Mouse (Mus musculus): ENCODE measurements around the gene 2310011J03Rik. TPM values are rescaled to one million over a fixed set of nuclear protein-coding genes. Genes with fewer than 3 reads are reported as not detected.

Gene 2310011J03Rik
- polyA plus RNA-seq, 1 experiment from 2014 or later: 20.5 TPM

GRCm38 (mm10) chr10:80330888-80331287, 10.6 kb upstream of the 2310011J03Rik start:
- 94% methylated on average over 2 of the region's 2 CpGs for WGBS (ENCODE audit: missing documents)
- Histone ChIP-seq H3K36me3 (ENCODE audit: inconsistent target) (no peaks in the 10 kb centered on the region), H3K4me3 (ENCODE audit: inconsistent target) (no peak overlapping the region), H3K27ac (no peak overlapping the region), H3K79me2 (ENCODE audit: inconsistent target) (no peaks in the 10 kb centered on the region)

- no peaks in the 10 kb centered on the region for H3K79me2 ChIP-seq (ENCODE audit: inconsistent target)
- 1% methylated on average over 41 of the region's 41 CpGs for WGBS (ENCODE audit: missing documents)
- H3K4me3 ChIP-seq (ENCODE audit: inconsistent target): no peak overlapping the region
- H3K36me3 ChIP-seq (ENCODE audit: inconsistent target): no peaks in the 10 kb centered on the region
- no peak overlapping the region for H3K27ac ChIP-seq
Observed at GRCm38 (mm10) chr10:80330084-80330483, 9.7 kb upstream of the 2310011J03Rik start.

GRCm38 (mm10) chr10:80329273-80330081, 9.1 kb upstream of the 2310011J03Rik start, which contains the start of the genes Pcsk4 and Reep6:
Gene Pcsk4, minus strand, starts transcription at chr10:80329498.
Gene Reep6, plus strand, starts transcription at chr10:80329953.
- Histone ChIP-seq H3K4me3 (ENCODE audit: inconsistent target) (no peak within 1 kb of the TSS), H3K27ac (no peak within 1 kb of the TSS), H3K79me2 (ENCODE audit: inconsistent target) (no peaks in the 10 kb centered on the region), H3K36me3 (ENCODE audit: inconsistent target) (no peaks in the 10 kb centered on the region)
- 11% methylated on average over 34 of the region's 36 CpGs for WGBS (ENCODE audit: missing documents)

- no peak overlapping the region for H3K27ac ChIP-seq
- H3K4me3 ChIP-seq (ENCODE audit: inconsistent target): no peak overlapping the region
- peaks cover 2% of the 10 kb centered on the region for H3K79me2 ChIP-seq (ENCODE audit: inconsistent target)
- H3K36me3 ChIP-seq (ENCODE audit: inconsistent target): no peaks in the 10 kb centered on the region
- WGBS (ENCODE audit: missing documents): 94% methylated on average over 21 of the region's 21 CpGs
Observed at GRCm38 (mm10) chr10:80325045-80325444, 4.7 kb upstream of the 2310011J03Rik start.

GRCm38 (mm10) chr10:80324120-80325037, 4.0 kb upstream of the 2310011J03Rik start:
- WGBS (ENCODE audit: missing documents): 89% methylated on average over 16 of the region's 17 CpGs
- Histone ChIP-seq H3K36me3 (ENCODE audit: inconsistent target) (no peaks in the 10 kb centered on the region), H3K79me2 (ENCODE audit: inconsistent target) (peaks cover 9% of the 10 kb centered on the region), H3K27ac (no peak overlapping the region), H3K4me3 (ENCODE audit: inconsistent target) (no peak overlapping the region)

GRCm38 (mm10) chr10:80323261-80324119, 3.2 kb upstream of the 2310011J03Rik start:
- Histone ChIP-seq H3K36me3 (ENCODE audit: inconsistent target) (no peaks in the 10 kb centered on the region; the same call in 1 of the 2 replicates), H3K27ac (no peak overlapping the region), H3K79me2 (ENCODE audit: inconsistent target) (peaks cover 18% of the 10 kb centered on the region), H3K4me3 (ENCODE audit: inconsistent target) (peak overlapping the region; percentile 19)
- WGBS (ENCODE audit: missing documents): 1% methylated on average over 38 of the region's 46 CpGs

GRCm38 (mm10) chr10:80322811-80323211, 2.5 kb upstream of the 2310011J03Rik start:
- Histone ChIP-seq H3K36me3 (ENCODE audit: inconsistent target) (no peaks in the 10 kb centered on the region; the same call in 1 of the 2 replicates), H3K79me2 (ENCODE audit: inconsistent target) (peaks cover 22% of the 10 kb centered on the region), H3K27ac (no peak overlapping the region), H3K4me3 (ENCODE audit: inconsistent target) (peak overlapping the region; percentile 19)
- 2% methylated on average over 22 of the region's 28 CpGs for WGBS (ENCODE audit: missing documents)

- H3K79me2 ChIP-seq (ENCODE audit: inconsistent target): peaks cover 22% of the 10 kb centered on the region
- no peak overlapping the region for H3K4me3 ChIP-seq (ENCODE audit: inconsistent target)
- H3K36me3 ChIP-seq (ENCODE audit: inconsistent target): no peaks in the 10 kb centered on the region; the same call in 1 of the 2 replicates
- 91% methylated on average over 21 of the region's 21 CpGs for WGBS (ENCODE audit: missing documents)
- H3K27ac ChIP-seq: peak overlapping the region; percentile 76
Observed at GRCm38 (mm10) chr10:80321670-80322581, 1.6 kb upstream of the 2310011J03Rik start.

GRCm38 (mm10) chr10:80321014-80321669, 805 bp upstream of the 2310011J03Rik start:
- 57% methylated on average over 6 of the region's 6 CpGs for WGBS (ENCODE audit: missing documents)
- Histone ChIP-seq H3K79me2 (ENCODE audit: inconsistent target) (peaks cover 22% of the 10 kb centered on the region), H3K4me3 (ENCODE audit: inconsistent target) (peak overlapping the region; percentile 90; the same call in 1 of the 2 replicates), H3K27ac (peak overlapping the region; percentile 76), H3K36me3 (ENCODE audit: inconsistent target) (no peaks in the 10 kb centered on the region; the same call in 1 of the 2 replicates)

- Histone ChIP-seq H3K4me3 (ENCODE audit: inconsistent target) (no peak overlapping the region), H3K27ac (no peak overlapping the region), H3K36me3 (ENCODE audit: inconsistent target) (no peaks in the 10 kb centered on the region; the same call in 1 of the 2 replicates), H3K79me2 (ENCODE audit: inconsistent target) (peaks cover 22% of the 10 kb centered on the region)
- 46% methylated on average over 10 of the region's 10 CpGs for WGBS (ENCODE audit: missing documents)
Observed at GRCm38 (mm10) chr10:80317011-80317410, 3.3 kb downstream of the 2310011J03Rik start.

GRCm38 (mm10) chr10:80316359-80316781, 4.0 kb downstream of the 2310011J03Rik start:
- Histone ChIP-seq H3K79me2 (ENCODE audit: inconsistent target) (peaks cover 22% of the 10 kb centered on the region), H3K36me3 (ENCODE audit: inconsistent target) (no peaks in the 10 kb centered on the region; the same call in 1 of the 2 replicates), H3K27ac (no peak overlapping the region), H3K4me3 (ENCODE audit: inconsistent target) (no peak overlapping the region)
- WGBS (ENCODE audit: missing documents): 86% methylated on average over 11 of the region's 11 CpGs

GRCm38 (mm10) chr10:80315315-80315714, 5.0 kb downstream of the 2310011J03Rik start:
- Histone ChIP-seq H3K36me3 (ENCODE audit: inconsistent target) (no peaks in the 10 kb centered on the region; the same call in 1 of the 2 replicates), H3K4me3 (ENCODE audit: inconsistent target) (no peak overlapping the region), H3K27ac (no peak overlapping the region), H3K79me2 (ENCODE audit: inconsistent target) (peaks cover 22% of the 10 kb centered on the region)
- WGBS (ENCODE audit: missing documents): 69% methylated on average over 24 of the region's 27 CpGs
